Mouse (Mus musculus): ENCODE measurements around the gene Rhbdf1. TPM values are rescaled to one million over a fixed set of nuclear protein-coding genes. Genes with fewer than 3 reads are reported as not detected.

Gene Rhbdf1
- polyA plus RNA-seq (2017; shearing (Covaris generic)) = under 1 TPM in 1 of 3 experiments, not detected in 2; 0.70 TPM

- no peak for ATAC-seq
These were observed at the start of gene Rhbdf1 for GRCm38 (mm10) chr11:32221951-32222409. TSS of gene Rhbdf1 (minus strand) at chr11:32222300.

GRCm38 (mm10) chr11:32271178-32271577 lies 49.1 kb upstream of the Rhbdf1 start:
- no peak for ATAC-seq

GRCm38 (mm10) chr11:32268952-32269351 lies 46.9 kb upstream of the Rhbdf1 start:
- ATAC-seq = no peak

- no peak for ATAC-seq
These were observed 45.9 kb upstream of the Rhbdf1 start for GRCm38 (mm10) chr11:32267964-32268363.

GRCm38 (mm10) chr11:32267188-32267884 lies 45.2 kb upstream of the Rhbdf1 start, which contains the start of gene Nprl3:
TSS of gene Nprl3 (minus strand) at chr11:32267707.
- ATAC-seq = peak; percentile 96

- no peak for ATAC-seq
These were observed 44.7 kb upstream of the Rhbdf1 start for GRCm38 (mm10) chr11:32266776-32267175.

- no peak for ATAC-seq
These were observed 44.1 kb upstream of the Rhbdf1 start for GRCm38 (mm10) chr11:32266194-32266593.

GRCm38 (mm10) chr11:32265117-32265738 lies 43.1 kb upstream of the Rhbdf1 start:
- ATAC-seq = no peak

GRCm38 (mm10) chr11:32262674-32263415 lies 40.7 kb upstream of the Rhbdf1 start:
- ATAC-seq = no peak

GRCm38 (mm10) chr11:32256566-32256965 lies 34.5 kb upstream of the Rhbdf1 start:
- ATAC-seq = no peak

GRCm38 (mm10) chr11:32256146-32256545 lies 34.0 kb upstream of the Rhbdf1 start:
- no peak for ATAC-seq

- ATAC-seq = no peak
These were observed 31.0 kb upstream of the Rhbdf1 start for GRCm38 (mm10) chr11:32253121-32253520.

GRCm38 (mm10) chr11:32250880-32251763 lies 29.0 kb upstream of the Rhbdf1 start:
- ATAC-seq = no peak

- no peak for ATAC-seq
These were observed 26.2 kb upstream of the Rhbdf1 start for GRCm38 (mm10) chr11:32248350-32248749.

GRCm38 (mm10) chr11:32247068-32247467 lies 25.0 kb upstream of the Rhbdf1 start:
- no peak for ATAC-seq

- ATAC-seq = no peak
These were observed 23.5 kb upstream of the Rhbdf1 start for GRCm38 (mm10) chr11:32245614-32246013.

GRCm38 (mm10) chr11:32244617-32245016 lies 22.5 kb upstream of the Rhbdf1 start:
- no peak for ATAC-seq

GRCm38 (mm10) chr11:32244064-32244463 lies 22.0 kb upstream of the Rhbdf1 start:
- ATAC-seq = no peak

GRCm38 (mm10) chr11:32243205-32243955 lies 21.3 kb upstream of the Rhbdf1 start:
- no peak for ATAC-seq

- ATAC-seq = no peak
These were observed 20.1 kb upstream of the Rhbdf1 start for GRCm38 (mm10) chr11:32242209-32242608.

- no peak for ATAC-seq
These were observed 19.3 kb upstream of the Rhbdf1 start for GRCm38 (mm10) chr11:32241391-32241790.
